Mouse (Mus musculus): ENCODE data around the gene Mcm3. TPM values are rescaled to one million over a fixed set of nuclear protein-coding genes. Genes with fewer than 3 reads are reported as not detected.

Mcm3 gene
- total RNA-seq, 2 experiments from 2014 or later: 2.6 to 3.0 TPM

GRCm38 (mm10) chr1:20830546-20830945 lies 10.4 kb upstream of the Mcm3 start:
- H3K27ac ChIP-seq: no peak overlapping the region
- DNase-seq: no peak
- intact Hi-C loops (cut with DNase I): no loop called here
- no peak overlapping the region for H3K4me3 ChIP-seq
- TF ChIP-seq CTCF (IDR thresholded peaks at IDR 0.05): no peak

GRCm38 (mm10) chr1:20828061-20828460 lies 7.9 kb upstream of the Mcm3 start:
- Histone ChIP-seq H3K27ac (no peak overlapping the region), H3K4me3 (no peak overlapping the region)
- intact Hi-C loops (cut with DNase I): no loop called here
- DNase-seq: no peak
- TF ChIP-seq CTCF (IDR thresholded peaks at IDR 0.05): no peak

- Histone ChIP-seq H3K4me3 (no peak overlapping the region), H3K27ac (no peak overlapping the region)
- DNase-seq: no peak
- intact Hi-C loops (cut with DNase I): no loop called here
- no peak for TF ChIP-seq CTCF (IDR thresholded peaks at IDR 0.05)
Observed at GRCm38 (mm10) chr1:20825036-20825435, 4.9 kb upstream of the Mcm3 start.

- intact Hi-C loops (cut with DNase I): loop anchor here (5.0 kb wide), 1 partner anchor 68 kb away; the partner anchor contains the start of gene Paqr8
- Histone ChIP-seq H3K27ac (no peak overlapping the region), H3K4me3 (no peak overlapping the region)
- no peak for TF ChIP-seq CTCF (IDR thresholded peaks at IDR 0.05)
- no peak for DNase-seq
Observed at GRCm38 (mm10) chr1:20823906-20824305, 3.8 kb upstream of the Mcm3 start.

- intact Hi-C loops (cut with DNase I): loop anchor here (5.0 kb wide), 1 partner anchor 69 kb away; the partner anchor contains the start of gene Paqr8
- Histone ChIP-seq H3K4me3 (no peak overlapping the region), H3K27ac (no peak overlapping the region)
- DNase-seq: no peak
- no peak for TF ChIP-seq CTCF (IDR thresholded peaks at IDR 0.05)
Observed at GRCm38 (mm10) chr1:20823471-20823870, 3.4 kb upstream of the Mcm3 start.

- no peak overlapping the region for H3K27ac ChIP-seq
- intact Hi-C loops (cut with DNase I): loop anchor here (2.0 to 5.0 kb wide), 2 partner anchors 71 to 258 kb away; partner anchors contain the start of genes Paqr8 and Tram2
- TF ChIP-seq CTCF (IDR thresholded peaks at IDR 0.05): no peak
- H3K4me3 ChIP-seq: no peak overlapping the region
- DNase-seq: no peak
Observed at GRCm38 (mm10) chr1:20820959-20821358, 847 bp upstream of the Mcm3 start.

- TF ChIP-seq CTCF (IDR thresholded peaks at IDR 0.05): no peak
- Histone ChIP-seq H3K4me3 (no peak overlapping the region), H3K27ac (no peak overlapping the region)
- intact Hi-C loops (cut with DNase I): no loop called here
- no peak for DNase-seq
Observed at GRCm38 (mm10) chr1:20817596-20817995, 2.5 kb downstream of the Mcm3 start.

GRCm38 (mm10) chr1:20817172-20817571 lies 2.9 kb downstream of the Mcm3 start:
- Histone ChIP-seq H3K4me3 (no peak overlapping the region), H3K27ac (no peak overlapping the region)
- no peak for DNase-seq
- no peak for TF ChIP-seq CTCF (IDR thresholded peaks at IDR 0.05)
- intact Hi-C loops (cut with DNase I): no loop called here

- no peak overlapping the region for H3K27ac ChIP-seq
- intact Hi-C loops (cut with DNase I): no loop called here
- no peak for TF ChIP-seq CTCF (IDR thresholded peaks at IDR 0.05)
- H3K4me3 ChIP-seq: no peak overlapping the region
- DNase-seq: no peak
Observed at GRCm38 (mm10) chr1:20814521-20814920, 5.6 kb downstream of the Mcm3 start.

GRCm38 (mm10) chr1:20804526-20804925 lies 15.6 kb downstream of the Mcm3 start:
- Histone ChIP-seq H3K4me3 (no peak overlapping the region), H3K27ac (no peak overlapping the region)
- no peak for TF ChIP-seq CTCF (IDR thresholded peaks at IDR 0.05)
- intact Hi-C loops (cut with DNase I): loop anchor here (5.0 kb wide), 2 partner anchors 102 to 192 kb away; no protein-coding TSS in a partner anchor
- no peak for DNase-seq

GRCm38 (mm10) chr1:20801682-20802390 lies 18.3 kb downstream of the Mcm3 start:
- intact Hi-C loops (cut with DNase I): loop anchor here (5.0 kb wide), 2 partner anchors 100 to 190 kb away; no protein-coding TSS in a partner anchor
- peak; percentile 55 for TF ChIP-seq CTCF (IDR thresholded peaks at IDR 0.05)
- H3K27ac ChIP-seq: no peak overlapping the region

GRCm38 (mm10) chr1:20801275-20801674 lies 18.8 kb downstream of the Mcm3 start:
- H3K27ac ChIP-seq: no peak overlapping the region
- DNase-seq: no peak
- H3K4me3 ChIP-seq: no peak overlapping the region
- intact Hi-C loops (cut with DNase I): loop anchor here (5.0 kb wide), 2 partner anchors 99 to 189 kb away; no protein-coding TSS in a partner anchor
- no peak for TF ChIP-seq CTCF (IDR thresholded peaks at IDR 0.05)

More at GRCm38 (mm10) chr1:20801682-20802390, 18.3 kb downstream of the Mcm3 start:
- H3K4me3 ChIP-seq: no peak overlapping the region
- DNase-seq: no peak

- Histone ChIP-seq H3K27ac (no peak overlapping the region), H3K4me3 (no peak overlapping the region)
- no peak for TF ChIP-seq CTCF (IDR thresholded peaks at IDR 0.05)
- intact Hi-C loops (cut with DNase I): no loop called here
- no peak for DNase-seq
Observed at GRCm38 (mm10) chr1:20795178-20795577, 24.9 kb downstream of the Mcm3 start.

GRCm38 (mm10) chr1:20794760-20795159 lies 25.4 kb downstream of the Mcm3 start:
- no peak for TF ChIP-seq CTCF (IDR thresholded peaks at IDR 0.05)
- Histone ChIP-seq H3K4me3 (no peak overlapping the region), H3K27ac (no peak overlapping the region)
- DNase-seq: no peak
- intact Hi-C loops (cut with DNase I): no loop called here

All from gastrocnemius, adult 2 months (tissue).